Mouse (Mus musculus) cerebellum, adult 9-11 months (tissue): ENCODE measurements around the gene Mettl7b.
A peak's percentile ranks its signal among the peaks of the same experiment; 100 is the strongest.
"Not testable (repeated sequence)": the region's sequence is repeated elsewhere in the genome, so short reads cannot be mapped to it uniquely, and the experiment has no call there.

Experiments used
- DNase-seq: peaks from one replicate; pipeline ENCODE4 v3.0.0; 2022

Mettl7b gene

DNA sequence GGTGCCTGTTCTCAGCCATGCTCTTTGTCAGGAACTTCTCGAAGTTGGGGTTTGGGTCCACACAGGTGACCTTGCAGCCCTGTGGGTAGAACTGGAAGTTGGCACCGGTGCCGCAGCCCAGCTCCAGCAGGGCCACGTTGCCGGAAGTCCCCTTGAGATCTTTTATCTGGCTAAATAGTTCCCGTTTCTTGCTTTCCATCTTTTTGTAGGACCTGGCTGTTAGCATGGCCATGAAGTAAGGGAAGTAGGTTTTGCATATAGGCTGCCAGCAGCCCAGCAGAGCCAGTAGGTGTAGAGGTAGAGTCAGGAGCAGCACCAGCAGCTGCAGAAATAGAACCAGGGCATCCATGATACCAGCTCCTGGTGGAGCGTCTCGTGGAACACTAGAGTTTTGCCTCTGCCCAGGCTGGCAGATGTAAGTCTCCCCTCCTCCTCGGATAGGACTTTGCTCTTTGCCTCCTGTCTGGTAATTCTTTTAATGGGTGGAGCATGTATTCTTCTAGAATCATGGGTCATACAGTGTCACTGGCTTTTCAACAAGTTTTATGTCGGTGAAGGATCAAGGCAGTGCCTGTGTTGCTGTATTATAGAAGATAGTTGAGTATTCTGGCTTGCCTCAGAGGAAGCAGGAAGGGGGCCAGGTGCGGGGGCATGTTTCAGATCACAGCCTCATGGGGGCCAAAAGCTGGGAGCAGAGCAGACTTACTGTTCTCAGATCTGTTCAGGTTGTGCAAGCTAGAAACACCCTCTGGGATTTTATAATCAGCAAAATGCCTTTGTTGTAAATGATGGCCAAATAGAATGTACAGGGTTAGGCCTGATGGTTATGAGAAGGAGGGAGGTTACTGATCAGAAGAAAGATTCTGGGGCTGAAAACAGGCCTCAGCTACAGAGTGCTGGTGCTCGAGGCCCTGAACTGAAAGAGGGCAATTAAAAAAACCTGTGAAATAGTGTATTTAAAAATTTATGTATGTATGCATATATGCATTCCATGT is at the start of gene Mettl7b:
Gene Mettl7b, minus strand, starts transcription at position 399 of the 995 bp plus-strand sequence.
- DNase-seq: no peak

DNA sequence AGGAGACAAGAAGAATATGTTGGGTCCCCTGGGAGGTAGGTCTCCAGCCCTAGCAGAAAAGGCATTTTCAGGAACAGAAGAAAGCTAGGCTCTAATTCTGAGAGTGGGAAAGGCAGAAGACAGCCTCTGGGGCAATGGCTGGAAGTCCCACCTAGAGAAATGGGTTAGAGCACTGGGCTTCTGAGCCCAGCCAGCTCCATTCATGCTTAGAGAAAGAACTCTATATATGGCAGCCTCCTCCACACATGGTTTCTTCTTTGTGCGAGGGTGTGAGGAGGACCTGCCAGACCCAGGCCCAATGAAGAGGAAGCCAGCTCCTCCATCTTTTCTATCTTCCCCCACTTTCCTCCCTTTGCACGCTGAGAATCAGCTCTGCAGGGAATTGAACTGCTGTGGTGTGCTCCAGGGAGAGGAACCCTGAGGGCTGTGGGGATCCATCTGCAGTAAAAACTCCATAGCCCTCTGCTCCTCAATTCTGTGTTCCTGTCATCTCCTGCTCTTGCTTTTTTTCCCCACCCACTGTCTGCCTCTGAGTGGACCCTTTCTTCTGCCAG is 49.6 kb upstream of the Mettl7b start, which contains the start of gene Olfr763:
Gene Olfr763, plus strand, starts transcription at position 504 of the 554 bp plus-strand sequence.
- DNase-seq: no peak

DNA sequence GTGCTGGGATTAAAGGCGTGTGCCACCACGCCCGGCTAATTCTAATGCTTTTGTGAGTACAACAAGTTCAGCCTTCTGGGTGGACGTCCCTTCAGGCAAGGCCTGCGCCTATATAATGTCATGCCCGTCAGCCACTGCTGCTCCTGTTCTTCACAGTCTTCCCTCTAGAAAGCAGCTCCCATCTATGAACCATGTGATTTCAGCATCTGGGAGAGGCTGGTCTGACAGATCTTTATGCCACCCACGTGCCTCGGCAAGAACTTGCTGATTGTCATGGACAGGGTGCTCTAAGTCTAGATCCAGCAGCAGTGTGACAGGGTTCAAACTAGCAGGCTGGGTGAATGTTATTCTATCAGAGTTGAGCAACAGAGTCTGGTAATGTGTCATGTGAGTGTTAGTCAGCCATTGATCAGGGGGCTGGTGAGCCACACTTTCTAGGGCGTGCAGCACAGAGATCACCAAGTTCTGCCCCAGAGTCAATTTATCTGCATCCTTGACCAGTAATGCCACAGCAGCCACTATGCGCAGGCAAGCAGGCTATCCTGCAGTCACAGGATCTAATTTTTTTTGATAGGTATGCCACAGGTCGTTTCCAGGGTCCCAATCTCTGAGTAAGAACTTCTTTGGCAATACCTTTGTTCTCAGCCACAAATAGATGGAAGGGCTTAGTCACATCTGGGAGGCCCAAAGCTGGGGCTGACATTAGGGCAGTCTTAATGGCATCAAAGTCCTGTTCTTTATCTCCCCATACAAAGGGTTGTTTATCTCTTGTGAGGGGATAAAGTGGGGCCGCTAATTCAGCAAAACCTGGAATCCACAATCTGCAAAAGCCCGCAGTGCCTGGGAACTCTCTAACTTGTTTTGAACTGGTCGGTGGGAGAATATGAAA is 43.5 kb upstream of the Mettl7b start:
- DNase-seq: no peak

DNA sequence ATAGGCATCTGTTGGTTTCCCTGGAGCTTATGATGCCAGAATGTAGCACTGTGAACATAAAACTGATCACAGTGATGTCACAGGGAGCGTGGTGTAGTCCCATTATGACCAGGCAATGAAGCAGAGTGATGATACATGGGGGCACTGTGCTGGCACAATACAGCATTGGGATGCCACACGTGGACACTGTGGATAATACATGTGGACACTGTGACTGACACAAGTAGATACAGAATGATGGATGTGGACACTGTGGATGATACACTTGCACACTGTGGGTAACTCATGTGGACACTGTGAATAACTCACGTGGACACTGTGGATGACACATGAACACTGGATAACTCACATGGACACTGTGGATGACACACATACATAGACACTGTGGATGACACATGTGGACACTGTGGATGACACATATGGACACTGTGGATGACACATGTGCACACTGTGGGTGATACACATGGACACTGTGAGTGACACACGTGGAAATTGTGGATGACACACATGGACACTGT is 35.8 kb upstream of the Mettl7b start:
- no peak for DNase-seq

DNA sequence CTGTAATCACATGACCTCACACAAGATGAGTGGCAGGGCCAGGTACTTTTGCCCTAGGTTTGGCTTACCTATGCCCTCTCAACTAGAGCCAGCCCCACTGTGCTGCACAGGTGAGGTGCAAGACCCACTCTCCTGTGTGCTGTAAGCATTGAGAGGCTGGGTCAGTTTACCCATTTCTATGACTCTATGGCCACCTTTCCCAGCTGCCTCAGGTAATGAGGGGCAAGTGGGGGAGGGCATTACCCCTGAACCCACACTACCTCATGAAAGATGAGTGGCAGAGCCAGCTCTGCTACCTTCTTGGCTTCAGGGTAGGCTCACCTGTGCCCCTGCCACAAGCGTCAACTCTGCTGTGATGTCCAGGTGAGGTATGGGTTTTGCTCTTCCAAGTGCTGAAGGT is 35.0 kb upstream of the Mettl7b start:
- DNase-seq: no peak

DNA sequence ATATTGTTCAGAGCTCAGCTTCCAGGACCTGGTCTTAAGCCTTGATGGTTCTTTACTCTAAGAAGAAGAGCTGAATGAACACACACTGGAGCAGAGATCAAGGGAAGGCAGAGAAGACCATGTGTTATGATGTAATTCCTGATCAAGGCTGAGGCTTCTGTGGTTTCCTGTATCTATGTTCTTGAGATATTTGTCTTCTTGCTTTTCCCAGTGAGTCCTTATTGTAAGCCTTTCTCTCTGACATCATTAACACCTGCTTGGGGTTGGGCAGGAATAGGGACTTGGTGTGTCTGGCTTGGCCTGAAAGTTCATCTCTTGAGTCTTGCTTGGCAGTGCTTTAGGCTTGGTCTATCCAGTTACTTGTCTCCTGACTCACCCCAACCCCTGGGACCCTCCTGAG is 30.2 kb upstream of the Mettl7b start:
- no peak for DNase-seq

DNA sequence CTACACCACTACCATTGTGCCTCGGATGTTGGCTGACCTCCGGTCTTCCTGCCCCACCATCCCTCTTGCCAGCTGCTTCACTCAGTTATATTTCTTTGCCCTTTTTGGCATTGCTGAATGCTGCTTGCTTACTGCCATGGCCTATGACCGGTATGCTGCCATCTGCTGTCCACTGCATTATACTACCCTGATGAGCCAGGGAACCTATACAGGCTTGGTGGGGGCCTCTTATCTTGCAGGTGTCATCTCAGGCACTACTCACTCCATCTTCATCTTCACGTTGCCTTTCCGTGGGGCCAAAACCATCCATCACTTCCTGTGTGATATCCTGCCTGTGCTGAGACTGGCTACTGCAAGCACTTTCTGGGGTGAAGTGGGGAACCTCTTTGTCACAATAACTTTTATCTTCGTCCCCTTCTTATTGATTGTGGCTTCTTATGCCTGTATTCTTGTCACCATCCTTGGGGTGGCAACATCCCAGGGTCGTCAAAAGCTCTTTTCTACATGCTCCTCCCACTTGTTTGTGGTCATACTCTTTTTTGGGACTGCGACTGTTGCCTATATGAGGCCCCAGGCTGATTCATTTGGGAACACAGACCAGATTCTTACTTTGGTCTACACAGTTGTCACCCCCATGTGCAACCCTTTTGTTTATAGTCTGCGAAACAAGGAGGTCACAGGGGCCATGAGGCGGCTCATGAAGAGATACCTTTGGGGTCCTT is 29.5 kb upstream of the Mettl7b start:
- DNase-seq: not testable (repeated sequence)

DNA sequence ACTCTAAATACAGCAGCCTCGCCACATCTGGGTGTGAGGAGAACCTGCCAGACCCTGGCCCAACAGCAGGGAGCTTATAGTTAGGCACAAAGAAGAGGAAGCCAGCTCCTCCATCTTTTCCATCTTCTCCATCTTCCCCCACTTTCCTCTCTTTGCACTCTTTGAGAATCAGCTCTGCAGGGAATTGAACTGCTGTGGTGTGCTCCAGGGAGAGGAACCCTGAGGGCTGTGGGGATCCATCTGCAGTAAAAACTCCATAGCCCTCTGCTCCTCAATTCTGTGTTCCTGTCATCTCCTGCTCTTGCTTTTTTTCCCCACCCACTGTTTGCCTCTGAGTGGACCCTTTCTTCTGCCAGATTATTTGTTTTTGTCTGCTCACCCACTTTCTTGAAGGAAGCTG is 28.3 kb upstream of the Mettl7b start, which contains the start of gene Olfr9:
Gene Olfr9, plus strand, starts transcription at position 301 of the 400 bp plus-strand sequence.
- DNase-seq: not testable (repeated sequence)

DNA sequence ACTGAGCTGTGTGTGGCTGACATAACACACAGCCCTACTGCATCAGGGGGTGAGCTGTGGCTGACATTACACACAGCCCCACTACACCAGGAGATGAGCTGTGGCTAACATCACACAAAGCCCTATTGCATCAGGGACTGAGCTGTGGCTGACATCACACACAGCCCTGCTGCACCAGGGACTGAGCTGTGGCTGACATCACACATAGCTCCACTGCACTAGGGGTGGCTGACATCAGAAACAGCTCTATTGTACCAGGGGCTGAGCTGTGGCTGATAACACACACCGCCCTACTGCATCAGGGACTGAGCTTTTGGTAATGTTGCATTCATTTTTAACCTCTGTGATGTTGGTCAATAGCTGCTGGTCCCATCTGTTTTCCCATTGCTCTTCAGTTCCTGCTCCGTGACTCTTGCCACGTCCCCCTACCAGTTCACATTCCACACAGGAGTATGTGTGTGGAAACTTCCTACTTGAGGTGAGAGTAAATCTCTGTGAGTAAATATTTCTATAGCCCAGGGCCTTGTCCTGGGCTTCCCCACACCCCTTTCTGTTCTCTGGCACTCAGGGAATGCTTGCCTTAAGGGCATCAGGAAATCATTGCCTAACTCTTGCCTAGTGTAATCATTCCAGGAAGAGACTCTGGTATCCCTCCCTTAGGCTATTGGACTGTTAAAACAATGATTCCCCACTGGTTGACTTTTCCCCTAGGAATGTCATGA is 20.0 kb upstream of the Mettl7b start:
- DNase-seq: no peak

DNA sequence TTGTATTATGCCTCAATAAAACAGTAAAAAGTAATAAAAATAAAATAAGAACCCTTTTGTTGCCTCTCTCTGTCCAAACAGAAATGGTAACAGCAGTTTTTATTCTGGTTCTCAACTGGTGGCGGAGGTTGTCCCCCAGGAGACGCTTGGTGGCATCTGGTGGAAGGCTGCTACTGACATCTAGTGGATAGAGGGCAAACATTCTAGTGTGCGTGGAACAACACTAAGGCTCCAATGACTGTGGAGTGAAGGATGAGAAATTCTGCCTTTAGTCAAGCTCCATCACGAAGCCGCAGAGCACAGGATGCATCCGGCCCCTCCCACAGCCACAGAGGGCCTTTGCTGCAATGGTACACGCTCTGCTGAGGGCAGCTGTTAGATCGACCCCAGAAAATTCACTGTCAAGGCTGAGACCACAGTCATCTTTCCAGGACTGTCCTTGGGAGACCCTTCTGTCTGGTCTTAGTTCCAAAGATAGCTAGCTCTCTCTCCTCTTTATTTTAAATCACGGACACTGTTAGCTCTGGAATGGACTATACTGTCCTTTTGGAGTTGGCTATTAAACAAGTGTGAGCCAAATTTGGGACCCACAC is 16.8 kb upstream of the Mettl7b start:
- DNase-seq: peak; percentile 60

DNA sequence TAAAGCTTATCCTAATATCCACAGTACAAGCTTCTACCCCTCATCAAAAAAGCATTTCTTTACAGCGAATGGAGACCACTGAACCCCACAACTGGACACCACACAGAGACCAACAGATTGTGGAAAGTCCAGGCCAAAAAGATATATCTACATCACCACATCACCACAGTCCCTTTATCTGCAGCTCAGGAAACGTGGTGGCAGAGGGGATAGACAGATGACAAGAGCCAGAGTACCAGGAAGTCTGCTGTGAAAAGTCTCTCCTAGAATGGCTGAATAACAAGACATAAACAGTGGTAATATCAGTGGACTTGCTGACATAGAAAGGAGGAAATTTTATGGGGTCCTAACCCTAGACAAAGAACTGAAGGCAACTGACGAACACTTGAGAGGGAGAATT is 15.6 kb upstream of the Mettl7b start:
- DNase-seq: no peak

DNA sequence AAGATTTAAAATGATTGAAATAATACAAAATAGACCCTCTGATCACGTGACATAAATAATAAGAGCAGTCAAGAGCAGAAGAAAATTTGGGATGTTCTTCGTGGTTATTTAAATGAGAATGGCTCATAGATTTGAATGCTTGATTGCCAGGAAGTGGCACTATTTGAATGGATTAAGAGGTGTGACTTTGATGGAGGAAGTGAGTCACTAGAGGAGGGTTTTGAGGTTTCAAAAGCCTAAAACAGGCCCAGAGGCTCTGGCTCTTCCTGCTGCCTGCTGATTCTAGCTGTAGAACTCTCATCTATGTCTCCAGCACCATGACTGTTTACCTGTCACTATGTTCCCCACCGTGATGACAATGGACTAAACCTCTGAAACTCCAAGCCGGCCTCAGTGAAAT is 12.1 kb upstream of the Mettl7b start:
- DNase-seq: no peak

DNA sequence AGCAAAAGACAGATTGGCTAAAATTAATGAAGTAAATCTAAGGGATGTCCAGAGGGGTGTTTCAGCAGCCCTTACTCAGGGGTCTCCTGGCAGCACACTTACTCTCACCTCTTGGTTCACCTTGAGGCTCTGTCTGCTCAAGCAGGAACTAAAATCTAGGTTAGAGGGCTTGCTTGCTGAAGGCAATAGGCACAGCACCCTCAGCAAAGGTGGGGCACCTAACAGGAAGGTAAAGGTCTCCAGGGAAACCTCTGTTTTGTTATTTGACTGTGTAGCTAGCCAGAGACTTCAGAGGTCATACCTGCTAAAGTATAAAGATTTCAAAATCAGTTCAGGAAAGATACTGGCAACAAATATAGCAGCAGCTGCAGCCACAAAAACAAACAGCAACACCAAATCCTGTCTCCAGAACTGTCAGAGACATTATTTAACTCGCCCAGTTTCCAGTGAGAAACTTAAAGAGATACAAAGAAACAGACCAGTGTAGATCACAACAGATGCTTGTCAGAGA is 10.0 kb upstream of the Mettl7b start:
- no peak for DNase-seq

DNA sequence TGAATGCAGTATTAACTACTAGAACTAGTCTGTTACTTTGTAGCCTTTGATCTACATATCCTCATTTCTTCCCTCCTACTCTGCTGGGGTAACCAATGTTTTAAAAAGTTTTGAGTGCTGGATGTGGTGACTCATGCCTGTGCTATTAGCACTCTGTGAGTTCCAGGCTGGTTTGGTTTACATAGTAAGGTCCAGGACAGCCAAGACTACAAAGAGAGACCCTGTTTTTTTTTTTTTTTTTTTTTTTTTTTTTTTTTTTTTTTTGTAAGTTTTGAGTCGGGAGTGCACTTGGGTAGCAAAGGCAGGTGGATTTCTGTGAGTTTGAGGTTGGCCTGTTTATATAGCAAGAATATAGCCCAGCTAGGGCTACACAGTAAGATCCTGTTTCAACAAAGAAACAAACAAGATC is 7.6 kb upstream of the Mettl7b start:
- no peak for DNase-seq

DNA sequence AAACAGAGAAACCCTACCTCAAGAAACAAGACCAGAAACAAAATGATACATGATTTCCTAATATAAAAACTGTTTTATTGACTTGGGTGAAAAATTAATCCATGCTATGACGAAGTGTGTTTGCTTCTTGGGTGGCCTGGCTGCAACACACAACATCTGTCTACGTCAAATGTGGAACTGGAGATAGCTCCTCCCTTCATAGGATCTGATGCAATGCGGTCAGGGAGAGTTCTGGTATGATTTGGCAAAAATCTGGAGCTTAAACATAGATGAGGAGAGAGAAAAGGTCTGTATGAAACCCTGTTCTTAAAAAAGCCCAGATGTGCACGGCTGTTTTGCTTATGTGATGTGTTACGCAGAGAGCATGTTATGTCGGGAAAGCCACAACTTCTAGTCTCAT is 5.1 kb upstream of the Mettl7b start:
- no peak for DNase-seq

DNA sequence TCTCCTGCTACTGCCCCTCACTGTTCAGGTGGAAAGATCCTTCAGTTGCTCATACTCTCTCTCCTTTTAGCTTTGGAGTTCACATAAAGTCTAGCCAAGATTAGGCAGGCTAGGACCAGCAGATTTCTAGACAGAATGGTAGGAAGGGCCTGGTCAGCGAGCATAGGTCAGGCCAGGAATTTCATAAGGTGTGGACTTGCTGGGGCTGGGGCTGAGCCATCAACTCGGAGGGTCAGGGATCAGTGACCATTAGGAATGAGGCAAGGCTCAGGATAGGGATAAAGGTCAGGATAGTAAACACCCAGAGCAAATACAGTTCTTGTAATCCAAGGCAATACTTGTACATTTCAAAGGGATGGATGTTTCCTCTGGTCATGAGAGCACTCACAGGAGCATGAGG is 4.2 kb upstream of the Mettl7b start:
- no peak for DNase-seq

DNA sequence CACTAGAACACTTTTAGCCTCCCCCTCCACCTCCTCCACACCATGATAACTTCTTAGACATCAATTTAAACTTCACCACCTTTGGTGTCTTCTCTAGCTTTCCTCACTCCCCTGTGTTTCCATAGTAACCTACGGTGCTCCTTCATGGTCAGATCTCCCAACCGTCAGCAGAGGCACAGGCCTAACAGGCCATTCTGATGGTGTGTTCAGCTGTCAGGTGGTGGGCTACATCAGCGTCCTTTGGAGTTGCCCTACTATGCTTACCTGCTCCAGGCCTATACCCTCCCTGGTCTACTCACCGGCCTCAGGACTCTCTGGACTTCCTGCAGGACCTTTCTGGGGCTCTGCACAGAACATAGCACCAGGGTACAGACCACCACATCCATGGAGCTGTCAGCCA is 646 bp downstream of the Mettl7b start:
- no peak for DNase-seq

DNA sequence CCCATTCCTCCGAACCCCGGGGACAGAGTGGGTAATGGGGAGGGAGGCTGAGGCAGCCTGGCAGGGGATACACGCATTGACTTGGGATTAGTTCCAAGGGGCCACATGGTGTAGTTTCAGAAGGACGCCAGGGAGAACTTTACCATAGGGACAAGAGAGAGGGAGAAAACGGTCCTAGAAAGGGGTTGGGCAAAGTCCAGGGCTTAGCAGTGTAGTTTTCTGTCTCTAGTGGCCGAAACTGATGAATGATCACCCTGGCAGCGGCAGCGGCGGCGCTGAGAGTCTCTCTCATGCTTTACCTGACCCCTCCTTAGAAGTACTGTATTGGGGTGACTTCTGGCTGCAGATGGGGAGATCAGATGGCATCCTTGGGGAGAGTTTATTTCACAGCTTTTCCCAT is 2.4 kb downstream of the Mettl7b start:
- DNase-seq: no peak

DNA sequence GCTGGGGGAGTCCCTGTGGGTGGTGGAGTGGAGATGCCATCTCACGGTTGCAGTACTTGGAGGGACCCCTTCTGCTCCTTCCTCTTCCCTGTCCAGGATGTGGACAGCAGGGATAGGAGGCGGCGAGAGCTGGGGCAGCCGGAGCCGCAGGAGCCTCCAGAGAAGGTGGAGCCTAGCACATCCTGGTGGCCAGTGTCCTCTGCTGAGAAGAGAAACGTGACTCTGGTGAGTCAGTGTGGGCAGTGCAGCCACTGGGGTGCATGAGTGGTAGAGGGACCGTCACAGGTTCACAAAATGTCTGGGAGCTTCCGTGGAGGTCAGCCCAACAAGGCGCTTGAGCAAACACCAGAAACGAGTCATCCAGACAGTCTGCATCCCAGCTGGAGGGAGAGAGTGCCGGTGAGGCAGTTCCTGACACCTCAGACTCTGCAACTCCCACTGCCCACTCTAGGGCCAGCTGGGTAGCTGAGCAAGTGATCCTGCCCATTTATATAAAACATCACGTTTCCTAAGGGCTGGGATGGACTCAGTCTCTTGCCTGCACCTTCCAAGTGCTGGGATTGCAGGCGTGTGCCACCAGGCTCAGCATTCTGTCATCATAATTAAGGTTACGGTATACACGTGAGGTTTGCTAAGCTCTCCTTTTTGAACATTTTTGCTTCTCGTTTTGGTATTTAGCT is 10.4 kb downstream of the Mettl7b start:
- no peak for DNase-seq

DNA sequence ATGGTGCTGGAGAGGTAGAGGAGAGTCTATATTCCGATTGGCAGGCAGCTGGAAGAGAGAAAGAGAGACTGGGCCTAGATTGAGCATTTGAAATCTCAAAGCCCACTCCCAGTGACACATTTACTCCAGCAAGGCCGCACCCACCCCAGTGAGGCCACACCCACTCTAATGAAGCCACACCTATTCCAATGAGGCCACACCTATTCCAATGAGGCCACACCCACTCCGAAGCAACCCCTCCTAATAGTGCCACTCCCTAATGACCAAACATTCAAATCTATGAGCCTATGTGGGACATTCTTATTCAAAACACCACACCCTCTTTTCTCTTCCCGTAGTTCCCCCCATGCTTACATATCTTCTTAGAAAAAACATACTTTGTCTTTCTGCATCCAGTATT is 13.3 kb downstream of the Mettl7b start:
- DNase-seq: no peak
